Mouse (Mus musculus): Measurements from ENCODE around the gene Hist2h2ab.
"Not testable (repeated sequence)": the region's sequence is repeated elsewhere in the genome, so short reads cannot be mapped to it uniquely, and the experiment has no call there.

Gene Hist2h2ab

DNA sequence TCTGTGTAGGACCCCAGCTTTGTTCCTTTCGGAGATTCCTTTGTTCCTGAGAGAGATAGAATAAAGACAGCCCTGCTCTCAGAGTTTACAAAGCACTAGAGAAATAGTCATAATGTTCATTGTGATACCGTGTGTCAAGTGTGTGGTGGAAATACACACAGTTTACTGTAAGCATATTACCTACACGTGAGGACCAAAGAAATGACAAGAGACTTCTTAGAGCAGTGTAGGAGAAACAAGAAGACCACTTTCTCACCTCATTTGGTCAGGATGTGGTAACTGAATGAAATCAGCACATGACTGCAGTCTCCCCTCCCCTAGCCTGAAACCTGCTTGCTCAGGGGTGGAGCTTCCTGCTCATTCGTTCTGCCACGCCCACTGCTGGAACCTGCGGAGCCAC lies 21.5 kb upstream of the Hist2h2ab start:
- DNase-seq (ENCODE audit: low read depth, low spot score) = no peak

DNA sequence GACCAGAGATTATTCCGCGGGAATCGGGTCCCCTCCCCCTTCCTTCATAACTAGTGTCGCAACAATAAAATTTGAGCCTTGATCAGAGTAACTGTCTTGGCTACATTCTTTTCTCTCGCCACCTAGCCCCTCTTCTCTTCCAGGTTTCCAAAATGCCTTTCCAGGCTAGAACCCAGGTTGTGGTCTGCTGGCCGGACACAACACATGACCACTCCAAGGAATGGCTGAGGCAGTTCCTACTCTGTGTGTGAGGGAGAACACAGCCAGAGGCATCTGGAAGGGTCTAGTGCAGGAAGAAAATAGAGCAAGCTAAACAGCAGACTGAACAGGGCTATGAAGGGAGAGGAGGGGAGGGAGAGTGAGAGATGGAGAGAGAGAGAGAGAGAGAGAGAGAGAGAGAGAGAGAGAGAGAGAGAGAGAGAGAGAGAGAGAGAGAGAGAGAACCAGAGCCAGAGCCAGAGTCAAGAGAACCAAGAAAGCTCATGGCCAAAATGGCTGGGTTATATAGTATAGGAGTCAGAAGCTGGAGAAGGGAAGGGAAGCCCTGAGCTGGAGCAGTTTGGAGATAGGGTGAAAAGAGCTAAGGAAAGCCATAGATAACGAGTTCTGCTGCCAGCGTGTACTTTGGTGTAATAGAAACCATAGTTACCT lies 20.9 kb upstream of the Hist2h2ab start:
- not testable (repeated sequence) for DNase-seq (ENCODE audit: low read depth, low spot score)

DNA sequence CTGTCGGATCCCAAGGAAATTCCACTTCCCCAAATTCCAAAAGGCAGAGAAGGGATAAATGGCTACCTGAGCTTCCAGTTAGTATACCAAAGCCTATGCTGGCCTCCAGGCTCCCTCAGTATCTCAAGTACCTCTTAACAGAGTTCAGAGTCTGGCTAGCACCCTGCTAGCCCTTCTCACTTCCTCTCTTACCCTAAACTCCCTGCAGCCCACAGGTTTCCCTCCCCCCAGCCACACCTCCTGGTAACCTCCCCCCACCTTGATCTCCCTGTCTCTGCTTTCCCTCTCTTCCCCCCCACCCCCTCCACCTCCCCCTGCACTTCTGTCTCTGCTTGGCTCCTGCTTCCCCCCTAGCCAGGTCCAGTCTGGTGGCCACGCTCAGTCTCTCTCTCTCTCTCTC lies 19.9 kb upstream of the Hist2h2ab start:
- no peak for DNase-seq (ENCODE audit: low read depth, low spot score)

DNA sequence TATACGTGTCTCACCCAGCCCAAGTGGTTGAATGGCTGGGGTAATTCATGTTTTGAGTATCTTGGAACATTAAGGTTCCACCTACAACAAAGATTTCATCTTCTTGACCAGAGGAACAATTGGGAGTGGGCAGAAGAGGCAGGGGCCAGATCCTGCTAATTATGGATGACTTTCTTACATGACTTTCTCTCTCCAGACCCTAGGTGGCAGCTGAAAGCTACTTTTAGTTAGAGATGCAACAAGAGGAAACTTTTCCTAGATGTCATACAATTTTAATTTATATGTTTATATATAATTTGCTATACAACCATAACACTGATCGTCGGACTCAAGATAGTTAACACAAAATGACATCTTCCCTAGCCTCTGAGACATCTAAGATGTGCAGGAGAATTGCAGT lies 11.8 kb upstream of the Hist2h2ab start:
- no peak for DNase-seq (ENCODE audit: low read depth, low spot score)

DNA sequence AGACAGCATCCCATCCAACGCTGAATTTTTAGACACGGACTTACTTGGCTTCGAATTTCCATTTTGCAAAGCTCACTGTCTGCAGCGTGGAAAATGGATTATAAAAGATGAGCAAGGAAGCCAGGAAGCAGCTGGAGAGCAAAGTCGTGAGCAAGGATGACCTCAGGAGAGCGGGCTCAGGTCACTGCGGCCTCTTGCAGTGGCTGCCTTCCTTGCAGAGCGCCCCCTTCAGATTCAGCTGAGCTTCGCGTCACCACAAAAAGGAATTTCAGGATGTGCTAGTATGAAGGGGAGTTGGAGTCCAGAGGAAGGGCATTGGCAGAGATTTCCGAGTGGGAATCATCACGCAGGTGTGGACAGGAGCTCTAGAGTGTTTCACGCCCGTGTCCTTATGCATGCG lies 10.4 kb upstream of the Hist2h2ab start:
- no peak for DNase-seq (ENCODE audit: low read depth, low spot score)

DNA sequence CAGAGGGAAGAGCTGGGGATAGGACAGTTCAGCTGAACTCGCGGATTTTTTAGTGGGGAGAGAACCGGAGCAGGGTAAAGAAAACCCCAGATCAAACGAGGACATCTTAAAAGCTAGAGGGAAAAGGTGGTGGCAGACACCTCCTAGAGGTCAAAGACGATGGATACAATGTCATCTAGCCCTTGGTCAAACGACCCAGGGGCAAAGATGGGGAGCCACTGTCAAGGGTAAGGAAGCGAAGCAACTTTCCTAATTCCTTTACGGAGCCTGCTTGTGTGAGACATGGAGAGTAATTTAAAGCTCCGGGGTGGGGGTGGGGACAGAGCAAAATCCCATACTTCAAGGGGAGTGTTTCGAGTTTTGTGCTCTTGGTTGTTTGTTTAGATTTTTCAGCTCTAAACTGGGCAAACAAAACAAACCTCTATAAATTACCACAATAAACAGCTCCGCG lies 449 bp upstream of the Hist2h2ab start:
- no peak for DNase-seq (ENCODE audit: low read depth, low spot score)

DNA sequence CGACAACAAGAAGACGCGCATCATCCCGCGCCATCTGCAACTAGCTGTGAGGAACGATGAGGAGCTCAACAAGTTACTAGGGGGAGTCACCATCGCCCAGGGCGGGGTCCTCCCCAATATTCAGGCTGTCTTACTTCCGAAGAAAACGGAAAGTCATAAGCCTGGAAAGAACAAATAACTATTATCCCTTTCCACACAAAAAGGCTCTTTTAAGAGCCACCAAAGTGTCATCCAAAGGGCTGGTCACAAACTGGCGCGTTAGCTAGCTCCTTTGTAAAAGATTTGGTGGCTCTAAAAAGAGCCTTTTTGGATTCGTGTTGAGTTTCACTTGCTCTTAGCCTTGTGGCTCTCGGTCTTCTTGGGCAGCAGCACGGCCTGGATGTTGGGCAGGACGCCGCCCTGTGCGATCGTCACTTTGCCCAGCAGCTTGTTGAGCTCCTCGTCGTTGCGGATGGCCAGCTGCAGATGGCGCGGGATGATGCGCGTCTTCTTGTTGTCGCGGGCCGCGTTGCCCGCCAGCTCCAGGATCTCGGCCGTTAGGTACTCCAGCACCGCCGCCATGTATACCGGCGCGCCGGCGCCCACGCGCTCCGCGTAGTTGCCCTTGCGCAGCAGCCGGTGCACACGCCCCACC lies 583 bp downstream of the Hist2h2ab start:
- not testable (repeated sequence) for DNase-seq (ENCODE audit: low read depth, low spot score)

DNA sequence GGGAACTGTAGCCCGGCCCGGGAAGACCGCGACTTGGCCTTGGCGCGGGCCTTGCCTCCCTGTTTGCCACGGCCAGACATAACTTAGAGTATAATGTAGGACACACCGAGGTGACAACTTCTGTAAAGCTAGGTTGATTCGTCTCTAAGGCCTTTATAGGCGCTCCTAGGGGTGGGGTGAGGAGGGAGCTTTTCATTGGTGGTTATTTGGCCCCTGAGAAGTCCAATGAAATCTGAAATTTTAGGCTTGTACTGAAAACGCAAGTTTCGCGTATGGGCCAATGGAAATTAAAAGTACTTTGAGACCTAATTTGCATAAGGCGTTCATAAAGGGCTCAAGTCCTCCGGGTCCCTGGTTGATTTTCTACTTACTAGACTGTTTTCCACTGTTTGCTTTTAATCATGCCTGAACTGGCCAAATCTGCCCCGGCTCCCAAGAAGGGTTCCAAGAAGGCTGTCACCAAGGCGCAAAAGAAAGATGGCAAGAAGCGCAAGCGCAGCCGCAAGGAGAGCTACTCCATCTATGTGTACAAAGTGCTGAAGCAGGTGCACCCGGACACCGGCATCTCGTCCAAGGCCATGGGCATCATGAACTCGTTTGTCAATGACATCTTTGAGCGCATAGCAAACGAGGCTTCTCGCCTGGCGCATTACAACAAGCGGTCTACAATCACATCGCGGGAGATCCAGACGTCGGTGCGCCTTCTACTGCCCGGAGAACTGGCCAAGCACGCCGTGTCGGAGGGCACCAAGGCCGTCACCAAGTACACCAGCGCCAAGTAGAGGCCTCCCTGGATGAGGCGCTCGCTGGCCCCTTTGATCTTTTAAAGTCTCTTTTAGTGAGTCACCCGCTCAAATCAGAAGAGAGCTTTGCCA lies 1.3 kb downstream of the Hist2h2ab start, which contains the start of the genes Hist2h2ac and Hist2h2be:
Hist2h2ac (minus strand) TSS at position 116 of the 875 bp plus-strand sequence.
Hist2h2be (plus strand) TSS at position 355 of the 875 bp plus-strand sequence.
- DNase-seq (ENCODE audit: low read depth, low spot score) = peak; percentile 97

DNA sequence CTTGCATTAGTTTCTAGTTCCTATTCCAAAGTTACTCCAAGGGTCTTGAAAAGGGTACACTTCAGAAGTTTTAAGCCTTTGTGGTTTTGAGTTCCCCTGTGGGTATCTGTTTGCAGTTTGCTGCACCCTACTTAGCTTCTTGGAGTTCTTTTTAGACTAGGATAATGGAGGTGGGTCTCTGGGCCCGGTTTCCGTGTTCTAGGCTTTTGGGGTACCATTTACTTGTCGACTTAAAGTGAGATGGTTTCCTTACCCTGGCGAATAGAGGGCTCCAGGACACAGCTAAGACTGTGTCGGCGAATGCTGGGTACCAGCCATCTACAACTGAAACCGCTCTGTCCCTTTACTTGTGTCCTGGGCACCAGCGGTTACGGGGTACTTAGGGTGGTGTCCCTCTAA lies 2.0 kb downstream of the Hist2h2ab start:
- no peak for DNase-seq (ENCODE audit: low read depth, low spot score)

DNA sequence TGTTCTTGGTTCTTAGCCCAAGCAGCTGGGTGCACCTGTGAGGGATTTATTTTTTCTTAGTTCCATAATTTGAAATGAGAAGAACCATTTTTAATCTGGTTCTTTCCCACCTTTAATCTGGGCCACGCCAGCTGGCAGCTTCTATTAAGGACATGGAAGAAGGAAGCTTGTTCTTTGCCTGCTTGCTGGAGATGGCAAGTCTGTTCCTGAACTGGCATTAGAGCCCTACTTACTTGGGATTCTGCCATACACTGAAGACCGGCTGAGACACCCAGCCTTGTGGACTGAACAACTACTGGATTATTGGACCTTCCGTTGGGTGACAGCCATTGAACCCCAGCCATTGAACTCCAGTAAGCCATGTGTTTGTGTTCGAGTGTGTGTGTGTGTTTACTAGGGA lies 3.1 kb downstream of the Hist2h2ab start:
- no peak for DNase-seq (ENCODE audit: low read depth, low spot score)

DNA sequence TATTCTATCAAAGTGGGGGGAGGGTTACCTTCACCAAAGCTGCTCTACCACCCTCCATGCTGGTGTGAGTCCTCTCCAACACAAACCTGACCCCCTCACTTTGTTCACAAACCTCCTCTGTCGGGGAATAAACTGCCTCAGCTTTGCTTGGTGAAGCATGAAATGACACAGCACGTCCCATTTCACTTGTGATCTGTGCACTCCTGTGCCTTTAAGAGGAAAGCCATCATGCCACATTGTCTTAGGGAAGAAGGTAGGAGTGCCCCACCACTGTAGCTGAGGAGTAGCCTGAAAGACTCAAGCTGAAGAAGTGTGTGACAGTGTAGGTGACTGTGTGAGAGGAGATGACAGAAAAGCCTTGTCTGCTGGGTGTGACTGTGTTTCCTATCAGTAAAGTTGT lies 5.8 kb downstream of the Hist2h2ab start:
- DNase-seq (ENCODE audit: low read depth, low spot score) = no peak

DNA sequence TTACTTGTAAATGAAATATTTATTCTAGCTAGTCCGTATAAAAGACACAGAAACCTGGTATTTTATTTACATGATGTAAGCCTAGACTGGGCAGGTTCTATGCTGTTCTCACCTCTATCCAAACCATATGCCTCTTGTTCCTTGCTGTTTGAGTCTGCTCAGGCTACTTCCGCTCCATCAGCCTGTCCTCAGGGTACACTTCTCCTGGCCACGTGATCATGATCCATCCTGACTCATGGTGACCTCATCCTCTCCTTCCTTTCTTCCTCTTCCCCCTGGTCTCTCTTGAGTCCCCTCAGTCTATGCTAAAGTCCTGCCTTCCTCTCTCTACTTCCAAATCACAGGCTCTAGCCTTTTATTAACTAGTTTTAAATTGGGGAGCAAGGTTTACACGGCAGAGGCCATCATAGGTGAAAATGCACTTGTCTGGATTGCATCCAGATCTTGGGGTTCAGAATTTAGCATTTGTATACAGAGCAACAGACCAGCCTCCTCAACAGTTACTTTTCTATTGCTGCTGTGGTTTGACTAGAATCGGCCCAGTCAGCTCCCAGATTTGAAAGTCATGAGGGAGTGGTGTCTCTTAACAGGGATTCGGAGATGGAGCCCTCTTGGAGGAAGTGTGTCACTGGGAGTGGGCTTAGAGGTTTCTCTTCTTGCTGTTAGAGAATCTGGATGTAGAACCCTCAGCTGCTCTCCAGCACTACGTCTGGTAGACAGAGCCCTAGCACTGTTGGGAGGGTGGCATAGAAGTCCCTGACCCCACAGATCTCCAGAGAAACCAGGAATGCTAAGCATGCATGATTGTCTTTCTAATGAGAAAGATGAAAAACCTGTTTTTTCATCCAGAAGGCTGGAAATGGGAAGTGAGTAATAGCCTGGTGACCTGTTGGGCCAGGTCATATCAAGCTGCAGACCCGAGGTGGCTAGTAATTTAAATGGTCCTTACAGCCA lies 7.3 kb downstream of the Hist2h2ab start:
- DNase-seq (ENCODE audit: low read depth, low spot score) = no peak

DNA sequence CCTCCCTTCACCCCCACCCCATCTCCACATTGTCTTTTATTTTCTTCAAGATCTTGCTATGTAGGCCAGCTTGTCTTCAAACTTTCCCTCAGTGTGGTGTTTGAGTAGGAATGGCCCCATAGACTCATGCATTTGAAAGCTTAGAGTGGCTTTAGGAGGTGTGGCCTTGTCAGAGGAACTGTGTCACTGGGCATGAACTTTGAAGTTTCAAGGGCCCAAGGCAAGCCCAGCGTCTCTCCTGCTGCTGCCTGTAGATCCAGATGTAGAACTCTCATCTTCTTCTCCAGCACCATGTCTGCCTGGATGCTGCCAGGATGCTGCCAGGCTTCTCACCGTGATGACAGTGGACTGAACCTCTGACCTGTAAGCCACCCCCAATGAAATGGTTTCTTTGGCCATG lies 9.2 kb downstream of the Hist2h2ab start:
- DNase-seq (ENCODE audit: low read depth, low spot score) = no peak

DNA sequence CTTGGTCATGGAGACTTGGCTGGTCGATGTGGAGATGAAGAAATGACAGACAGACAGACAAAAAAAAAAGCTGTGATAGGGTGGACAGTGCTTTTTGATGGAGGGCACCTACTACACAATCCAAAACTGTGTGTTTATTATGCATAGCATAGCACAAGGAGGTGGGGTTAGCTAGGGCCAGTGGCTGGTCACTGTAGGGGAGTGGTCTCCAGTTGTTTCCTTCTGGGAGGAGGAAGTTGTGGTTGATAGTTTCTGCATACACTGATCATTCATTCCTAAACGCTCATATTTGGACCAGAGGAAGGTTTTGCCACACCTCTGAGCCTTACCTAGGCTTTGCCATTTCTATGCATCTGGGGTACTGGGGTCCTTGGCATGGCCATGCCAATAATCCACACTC lies 10.7 kb downstream of the Hist2h2ab start:
- no peak for DNase-seq (ENCODE audit: low read depth, low spot score)

DNA sequence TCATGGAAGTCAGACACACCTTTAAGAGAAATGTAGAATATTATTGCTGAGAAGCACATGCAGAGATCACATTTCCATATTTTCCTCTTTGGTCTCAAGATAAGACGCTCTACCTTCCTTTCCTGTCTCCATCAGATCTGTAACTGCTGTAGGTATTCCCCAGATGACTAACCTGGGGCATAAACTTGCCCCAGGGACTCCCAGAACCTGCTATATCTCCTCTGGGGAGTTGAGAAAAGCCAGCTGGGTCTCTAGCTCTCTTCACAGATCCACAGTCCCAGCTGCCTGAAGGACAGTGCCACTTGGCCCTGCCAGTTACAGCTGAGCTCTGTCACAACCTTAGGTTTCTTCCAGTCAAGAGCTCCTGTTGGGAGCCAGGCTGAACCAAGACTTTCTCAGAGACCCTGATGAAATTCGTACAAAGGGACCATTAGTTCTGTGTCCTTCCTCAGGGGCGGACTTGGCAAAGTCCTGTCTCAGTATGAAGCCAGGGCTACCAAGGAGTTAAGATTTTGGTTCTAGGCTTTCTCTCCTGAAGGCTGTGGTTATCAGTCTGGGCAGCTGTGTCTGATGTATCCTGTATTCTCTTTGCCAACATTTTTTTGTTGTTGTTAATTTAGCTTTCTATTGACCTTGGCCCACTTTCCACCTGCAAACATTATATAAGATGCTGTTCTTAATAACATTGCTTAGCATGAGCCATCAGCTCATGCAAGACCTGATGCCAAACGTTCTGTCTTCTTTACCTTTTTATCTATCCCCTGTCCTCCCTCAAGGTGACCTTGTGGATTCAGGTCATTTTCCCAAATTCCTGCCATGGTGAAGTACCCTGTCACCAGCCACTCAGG lies 11.5 kb downstream of the Hist2h2ab start:
- no peak for DNase-seq (ENCODE audit: low read depth, low spot score)

DNA sequence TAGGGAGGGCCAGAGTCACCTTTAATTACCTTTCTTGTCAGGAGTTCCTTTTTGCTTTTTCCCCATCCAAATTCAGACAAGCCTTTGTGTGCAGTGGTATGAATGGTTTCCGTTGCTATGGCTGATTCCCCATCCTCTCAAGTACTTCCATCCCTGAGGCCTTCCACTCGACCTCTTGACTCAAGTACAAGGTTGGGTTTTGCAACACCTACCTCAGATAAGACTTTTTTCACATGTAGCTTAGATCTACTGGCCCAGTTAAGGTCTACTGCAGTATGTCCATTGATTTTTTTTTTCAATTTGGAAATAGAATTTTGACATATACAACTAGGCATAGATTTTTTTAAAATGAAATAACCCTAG lies 12.1 kb downstream of the Hist2h2ab start:
- no peak for DNase-seq (ENCODE audit: low read depth, low spot score)

DNA sequence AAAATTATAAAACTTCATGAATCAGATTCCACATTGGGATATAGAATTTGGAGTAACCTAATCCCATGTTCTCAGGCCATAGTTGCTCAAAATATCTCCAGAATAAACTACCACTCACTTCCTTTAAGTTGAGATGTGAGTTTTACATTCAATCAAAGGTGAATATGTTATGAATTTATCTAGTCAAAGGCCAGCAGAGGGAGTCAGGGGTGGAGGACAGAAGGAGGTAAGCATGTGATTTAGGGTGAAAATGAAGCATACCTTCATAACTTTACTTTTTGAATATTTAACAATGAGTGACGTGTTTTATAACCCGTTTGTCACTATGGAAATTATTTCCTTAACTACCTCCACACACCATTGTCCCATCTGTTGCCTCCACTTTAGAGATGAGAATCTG lies 15.2 kb downstream of the Hist2h2ab start:
- no peak for DNase-seq (ENCODE audit: low read depth, low spot score)

DNA sequence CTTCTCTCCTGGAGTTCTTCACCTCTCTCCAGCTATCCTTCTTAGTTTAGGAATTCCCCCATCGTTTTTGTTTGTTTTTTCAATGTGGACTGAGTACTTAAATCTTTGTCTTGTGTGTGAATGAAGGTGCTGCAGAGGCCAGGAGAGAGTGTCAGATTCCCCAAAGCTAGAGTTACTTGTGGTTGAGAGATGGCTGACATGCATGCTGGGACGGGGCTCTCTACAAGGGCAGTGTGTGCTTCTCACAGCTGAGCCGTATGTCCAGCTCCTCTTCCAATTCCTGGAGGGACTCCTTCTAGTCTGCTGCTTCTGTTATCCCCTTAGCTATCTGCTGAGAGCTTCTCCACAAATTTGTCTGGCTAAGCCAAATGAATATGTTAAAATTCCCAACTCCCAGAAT lies 16.2 kb downstream of the Hist2h2ab start:
- DNase-seq (ENCODE audit: low read depth, low spot score) = no peak

DNA sequence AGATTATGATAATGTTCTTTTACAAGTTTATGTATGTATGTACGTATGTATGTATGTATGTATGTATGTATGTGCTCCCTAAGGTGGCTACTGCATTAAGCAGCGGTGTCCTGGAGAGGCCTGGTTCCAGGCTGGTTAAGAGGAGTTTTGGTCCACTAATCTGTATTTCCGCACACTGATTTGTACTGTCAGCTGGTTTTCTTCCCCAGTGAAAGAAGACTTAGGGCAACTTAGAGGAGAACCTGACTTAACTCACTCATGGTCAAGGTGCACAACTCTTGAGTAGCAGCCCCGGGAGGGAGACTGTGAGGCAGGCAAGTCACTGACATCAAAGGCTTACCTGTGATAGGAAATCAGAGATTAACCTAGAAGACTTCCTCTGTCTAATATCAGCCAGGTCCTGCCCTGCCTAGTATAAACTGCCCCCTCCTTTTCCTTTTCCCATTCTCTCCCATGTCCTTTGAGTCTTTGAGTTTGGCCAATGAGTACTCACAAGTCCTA lies 17.2 kb downstream of the Hist2h2ab start:
- no peak for DNase-seq (ENCODE audit: low read depth, low spot score)

DNA sequence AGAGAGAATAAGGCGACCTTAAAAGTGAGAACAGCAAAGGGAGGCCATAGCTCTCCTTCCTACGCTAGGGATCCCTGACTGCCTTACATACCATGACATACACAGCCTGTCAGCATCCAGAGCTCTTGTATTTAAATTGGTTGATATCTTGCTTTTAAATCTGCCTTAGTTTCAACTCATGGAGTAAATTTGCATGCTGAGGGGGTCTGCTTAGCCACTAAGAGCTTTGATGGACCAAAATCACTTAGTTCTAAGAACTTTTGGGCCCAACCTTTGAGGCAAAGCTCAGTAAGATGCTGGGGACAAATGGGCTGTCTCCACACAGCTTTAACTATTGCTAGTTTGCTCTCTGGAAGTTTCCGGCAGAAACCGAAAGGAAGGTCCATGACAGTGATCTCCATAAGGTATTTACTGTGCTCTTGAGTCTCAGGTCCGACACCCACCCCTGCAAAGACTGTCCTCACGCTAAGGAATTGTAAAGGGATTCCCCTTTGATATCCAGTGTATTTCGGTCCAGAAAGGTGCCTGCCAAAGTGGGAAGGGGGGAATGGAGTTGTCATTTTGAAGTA lies 17.8 kb downstream of the Hist2h2ab start:
- no peak for DNase-seq (ENCODE audit: low read depth, low spot score)

All from telencephalon, adult 2 months (tissue).